Mouse (Mus musculus): ENCODE results near the gene Rtl8b.
"Not testable (repeated sequence)": the region's sequence is repeated elsewhere in the genome, so short reads cannot be mapped to it uniquely, and the experiment has no call there.

Gene Rtl8b

DNA sequence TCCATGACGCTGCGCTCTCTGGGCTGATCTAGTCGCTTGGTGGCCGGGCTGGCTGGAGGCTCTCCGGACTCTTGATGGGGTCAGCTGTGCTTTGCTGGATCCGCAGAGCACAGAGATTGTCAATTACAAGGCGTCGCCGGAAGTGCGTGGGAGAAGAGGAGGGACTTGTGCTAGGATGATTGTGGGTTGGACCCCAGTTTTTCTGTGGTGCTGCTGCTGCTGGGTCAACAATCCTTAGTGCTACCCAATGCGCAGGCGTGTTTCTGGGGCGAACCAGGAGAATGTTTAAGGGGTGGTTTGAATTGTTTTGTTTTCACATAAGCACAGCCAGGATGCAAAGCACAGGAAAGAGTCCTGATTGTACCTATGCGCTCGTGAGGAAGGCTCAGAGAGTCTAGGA lies at the start of gene Rtl8b:
Gene Rtl8b (minus strand): TSS at position 115 of the 400 bp plus-strand sequence.
- peak; percentile 79 to 82 for DNase-seq

DNA sequence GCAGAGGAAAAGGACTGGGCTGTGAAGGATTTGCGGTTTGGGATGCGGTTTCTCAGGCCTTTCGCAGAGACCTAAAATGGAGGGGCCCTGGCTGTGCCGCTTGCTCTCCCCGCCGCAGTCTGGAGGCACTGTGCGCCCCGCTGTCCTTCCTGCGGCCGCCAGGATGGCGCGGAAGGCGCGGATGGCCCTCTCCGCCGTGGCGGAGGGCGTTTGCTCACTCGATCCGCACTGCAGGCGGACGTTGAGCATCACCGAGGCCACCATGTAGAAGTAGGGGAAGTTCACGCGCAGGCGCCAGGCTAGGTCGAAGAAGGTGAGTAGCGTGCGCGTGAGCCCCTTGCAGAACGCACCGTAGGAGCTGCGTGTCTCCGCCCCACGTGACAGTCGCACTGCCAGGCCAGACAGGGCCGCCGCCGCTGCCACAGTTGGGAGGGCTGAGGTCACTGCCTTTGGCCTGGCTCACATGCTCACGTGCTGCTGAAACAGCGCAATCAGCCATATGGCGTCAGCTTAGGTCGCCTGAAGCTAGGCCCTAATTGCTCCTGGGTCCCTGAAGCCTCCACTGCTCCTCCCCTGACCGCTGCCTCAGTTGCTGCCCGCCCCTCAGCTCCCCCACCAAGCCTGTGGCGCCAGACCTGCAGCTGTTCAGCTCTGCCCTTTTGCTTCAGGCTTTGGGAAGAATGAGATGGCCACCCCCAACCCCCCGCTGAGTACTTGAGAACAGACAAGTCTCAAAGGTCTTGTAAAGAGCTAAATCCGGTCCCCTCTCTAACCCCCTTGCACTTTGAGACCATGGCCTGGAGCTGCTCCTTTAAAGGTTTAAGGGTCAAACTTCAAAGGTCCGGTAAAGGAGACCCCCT lies 46.3 kb upstream of the Rtl8b start:
- peak; percentile 59 to 68 for DNase-seq

GRCm38 (mm10) chrX:53715942-53716322 lies 45.7 kb upstream of the Rtl8b start:
- no peak for DNase-seq

- DNase-seq = no peak
These were observed 32.5 kb upstream of the Rtl8b start for GRCm38 (mm10) chrX:53702673-53703072.

DNA sequence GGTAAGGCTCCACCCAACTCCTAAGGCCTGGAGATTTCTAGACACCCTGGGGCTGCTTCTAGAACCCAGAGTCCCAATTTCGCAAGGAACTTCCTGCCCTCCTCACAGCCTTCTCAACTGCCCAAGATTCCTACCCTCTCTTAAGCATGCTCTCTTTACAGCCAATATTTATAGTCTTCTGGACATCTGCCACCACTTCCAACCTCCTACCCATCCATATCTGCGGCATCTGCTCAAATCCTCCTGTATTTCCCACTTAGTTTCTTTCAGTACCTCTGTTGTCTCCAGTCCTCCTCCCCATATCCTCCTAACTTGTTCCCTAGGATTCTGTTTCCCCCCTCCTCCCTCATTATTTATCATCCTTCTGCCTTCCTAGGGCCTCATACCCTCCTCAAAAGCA lies 29.0 kb upstream of the Rtl8b start:
- no peak for DNase-seq

- DNase-seq = no peak
These were observed 24.0 kb upstream of the Rtl8b start for GRCm38 (mm10) chrX:53694008-53694777.

DNA sequence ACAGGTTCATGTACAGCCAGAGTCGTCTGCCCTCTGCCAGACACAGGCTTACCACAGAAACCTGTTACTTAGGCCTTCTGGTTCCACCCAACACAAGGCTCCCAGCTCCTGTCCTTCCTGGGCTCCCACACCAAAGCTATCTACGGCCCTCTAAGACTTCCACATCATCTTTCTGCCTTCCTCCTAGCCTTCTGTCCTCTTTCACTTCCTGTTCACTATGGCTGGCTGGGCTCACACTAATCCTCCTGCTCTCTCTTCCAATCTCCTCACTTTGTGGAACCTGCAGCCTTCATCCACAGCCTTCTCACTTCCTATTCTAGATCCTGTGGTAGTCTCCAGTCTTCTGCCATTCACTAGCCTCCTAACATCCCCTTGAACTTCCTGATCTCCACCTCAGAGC lies 22.9 kb upstream of the Rtl8b start:
- no peak for DNase-seq

DNA sequence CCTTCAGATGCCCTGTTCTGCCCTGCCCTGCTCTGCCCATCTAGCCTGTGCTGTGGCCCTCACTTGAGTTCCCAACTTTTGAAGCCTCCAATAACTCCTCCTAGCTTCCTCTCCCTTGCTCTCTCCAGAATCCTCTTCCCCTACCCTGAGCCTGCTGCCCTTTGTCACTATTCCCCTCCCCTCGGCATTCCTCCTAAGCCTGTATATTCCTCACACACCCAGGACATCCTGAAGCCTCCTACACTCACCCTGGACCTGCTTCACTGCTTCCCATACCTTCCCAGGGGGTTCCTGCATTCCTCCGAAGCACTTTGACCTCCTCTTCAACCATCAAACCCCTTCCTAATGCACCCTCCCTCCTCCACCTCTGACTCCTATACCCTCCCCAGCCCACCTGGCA lies 21.9 kb upstream of the Rtl8b start:
- no peak for DNase-seq

GRCm38 (mm10) chrX:53684676-53685075 lies 14.5 kb upstream of the Rtl8b start:
- DNase-seq = not testable (repeated sequence)

GRCm38 (mm10) chrX:53682650-53683049 lies 12.4 kb upstream of the Rtl8b start:
- DNase-seq = not testable (repeated sequence)

DNA sequence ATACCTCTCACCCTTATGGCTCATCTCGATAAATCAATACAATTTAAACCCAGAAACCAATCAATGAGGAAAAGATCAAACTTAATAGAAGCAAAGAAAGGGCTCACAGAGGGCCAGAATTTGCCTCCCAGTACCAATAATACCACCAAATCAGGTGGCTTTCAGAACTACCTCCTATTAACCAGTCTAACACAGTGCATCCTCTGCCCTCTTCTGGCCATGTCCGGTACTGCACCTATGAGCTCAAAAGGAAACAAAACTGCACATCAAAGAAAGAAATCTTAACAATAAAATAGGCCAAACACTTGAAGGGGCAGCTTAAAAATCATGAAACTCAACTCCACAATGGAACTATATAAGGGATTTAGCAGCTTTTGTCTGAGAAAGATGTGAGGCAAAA lies 6.7 kb upstream of the Rtl8b start:
- DNase-seq = peak; percentile 72 to 79

GRCm38 (mm10) chrX:53670696-53671095 lies 488 bp upstream of the Rtl8b start:
- peak in 1 of 2 experiments; percentile 23 for DNase-seq

DNA sequence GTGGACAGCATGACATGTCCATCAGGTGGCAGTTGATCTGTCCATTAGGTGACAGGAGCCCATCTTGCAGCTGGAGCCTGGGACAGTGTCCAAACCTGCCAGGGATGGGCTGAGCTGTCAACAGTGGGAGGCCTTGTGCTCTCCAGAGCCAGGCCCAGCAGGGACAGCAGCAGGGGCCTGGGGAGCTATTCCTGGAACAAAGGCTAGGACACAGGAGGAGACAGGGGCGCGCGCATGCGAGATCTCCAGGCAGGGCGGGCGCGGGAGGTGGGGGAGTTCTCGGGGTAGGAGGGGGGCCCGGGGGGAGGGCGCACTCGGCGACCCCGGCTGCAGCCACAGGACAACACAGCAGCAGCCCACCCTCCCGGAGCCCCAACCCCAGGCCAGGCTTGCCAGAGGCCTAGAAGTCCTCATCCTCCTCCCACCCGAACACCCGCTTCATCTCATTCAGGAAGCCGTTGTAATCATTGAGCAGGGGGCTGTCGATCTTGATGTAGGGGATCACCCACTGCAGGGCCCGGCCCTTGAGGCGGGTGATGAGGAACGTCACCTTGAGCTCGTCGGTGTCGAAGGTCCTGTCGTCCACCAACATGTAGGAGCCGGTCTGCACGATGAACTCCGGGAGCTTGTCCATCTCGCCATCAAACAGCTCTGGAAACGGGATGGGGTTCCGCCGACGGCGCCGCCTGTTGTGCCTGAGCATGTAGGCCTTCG lies 494 bp downstream of the Rtl8b start:
- not testable (repeated sequence) for DNase-seq

DNA sequence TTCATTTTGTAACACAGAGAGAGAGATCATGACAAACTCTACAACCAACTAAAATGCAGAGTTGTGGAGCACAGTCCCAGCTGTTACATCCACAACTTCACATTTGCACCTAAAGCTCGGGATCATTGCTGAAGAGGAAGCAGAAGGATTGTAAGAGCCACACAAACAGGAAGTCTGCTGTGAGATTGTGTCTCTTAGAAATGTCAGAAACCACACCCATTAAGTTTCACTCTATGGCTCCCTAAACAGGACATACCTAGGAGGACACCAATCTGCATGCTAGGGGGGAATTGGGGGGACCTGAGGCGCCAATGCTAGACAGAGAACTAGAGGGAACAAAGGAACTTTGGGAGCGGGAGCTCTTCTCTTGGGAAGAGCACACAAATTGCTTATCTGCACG lies 17.3 kb downstream of the Rtl8b start:
- not testable (repeated sequence) for DNase-seq

GRCm38 (mm10) chrX:53645885-53646284 lies 24.3 kb downstream of the Rtl8b start:
- DNase-seq = no peak

GRCm38 (mm10) chrX:53642980-53643961 lies 26.9 kb downstream of the Rtl8b start, which contains the start of gene Rtl8a:
Gene Rtl8a (minus strand): TSS chrX:53643682.
- peak; percentile 77 to 81 for DNase-seq

DNA sequence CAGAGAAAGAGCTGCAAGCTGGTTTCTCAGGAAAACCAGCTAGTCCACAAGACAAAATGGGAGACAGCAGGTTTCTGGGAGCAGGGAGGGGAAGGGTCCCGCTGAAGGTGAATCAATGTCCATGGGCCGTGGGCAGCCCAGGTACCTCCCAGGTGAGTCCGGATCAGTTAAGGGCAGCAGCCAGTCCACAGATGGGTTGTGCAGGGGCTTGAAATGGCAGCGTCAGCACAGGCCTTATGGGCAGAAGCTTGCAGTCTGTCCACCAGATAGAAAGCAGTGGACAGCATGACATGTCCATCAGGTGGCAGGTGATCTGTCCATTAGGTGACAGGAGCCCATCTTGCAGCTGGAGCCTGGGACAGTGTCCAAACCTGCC lies 27.6 kb downstream of the Rtl8b start:
- peak in 1 of 2 experiments; percentile 13 for DNase-seq

DNA sequence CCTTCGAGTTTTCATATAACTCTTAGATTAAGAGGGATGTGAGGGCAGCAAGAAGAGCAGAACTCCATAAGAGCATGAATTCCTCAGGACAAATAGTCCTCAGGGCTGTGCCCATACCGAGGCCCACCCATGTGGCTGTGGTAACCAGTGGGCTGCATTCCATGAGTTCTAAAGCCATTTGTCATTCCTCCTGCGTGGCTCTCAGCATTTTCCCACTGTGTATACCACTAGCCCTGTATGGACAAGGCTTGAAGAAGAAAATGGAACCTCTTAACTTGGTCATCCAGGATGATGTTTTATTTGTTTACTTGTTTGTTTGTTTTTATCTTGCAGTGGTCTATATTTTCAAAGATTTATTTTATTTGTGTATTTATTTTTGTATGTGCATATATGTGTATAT lies 32.1 kb downstream of the Rtl8b start:
- DNase-seq = not testable (repeated sequence)
